Mouse (Mus musculus): ENCODE data around the gene Plpp4. TPM values are rescaled to one million over a fixed set of nuclear protein-coding genes. Genes with fewer than 3 reads are reported as not detected.

The Plpp4 gene
- polyA plus RNA-seq, 1 experiment = not detected

DNA sequence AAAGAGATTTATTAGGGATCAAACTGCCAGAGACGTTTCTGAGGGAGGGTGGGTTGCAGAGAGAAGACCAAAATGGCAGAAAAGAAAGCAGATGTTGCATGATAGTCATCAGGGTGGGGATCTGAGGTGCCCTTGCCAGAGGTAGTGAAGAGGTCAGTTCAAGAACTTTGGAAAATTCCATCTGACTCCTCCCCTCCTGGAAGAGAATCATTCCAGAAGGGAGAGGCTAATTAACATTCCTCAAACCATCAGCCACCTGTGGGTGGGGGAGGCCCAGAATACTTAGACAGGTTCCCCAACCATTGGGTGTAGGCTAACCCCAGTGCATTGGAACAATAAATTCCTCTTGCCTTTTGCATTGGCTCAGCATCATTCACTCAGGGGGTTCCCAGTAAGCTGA, 164.3 kb downstream of the Plpp4 start:
- TF ChIP-seq CTCF (IDR thresholded peaks at IDR 0.05; ENCODE audit: borderline replicate concordance, insufficient read depth, low read length) = no peak
- TF ChIP-seq POLR2A (IDR thresholded peaks at IDR 0.05; ENCODE audit: low read depth, low read length) = no peak
- no peak overlapping the region for H3K4me3 ChIP-seq (ENCODE audit: insufficient read depth, low read length)
- H3K4me1 ChIP-seq (ENCODE audit: control insufficient read depth, insufficient read depth, low read length) = no peaks in the 10 kb centered on the region
- H3K27ac ChIP-seq (ENCODE audit: insufficient read depth, low read length) = no peak overlapping the region

DNA sequence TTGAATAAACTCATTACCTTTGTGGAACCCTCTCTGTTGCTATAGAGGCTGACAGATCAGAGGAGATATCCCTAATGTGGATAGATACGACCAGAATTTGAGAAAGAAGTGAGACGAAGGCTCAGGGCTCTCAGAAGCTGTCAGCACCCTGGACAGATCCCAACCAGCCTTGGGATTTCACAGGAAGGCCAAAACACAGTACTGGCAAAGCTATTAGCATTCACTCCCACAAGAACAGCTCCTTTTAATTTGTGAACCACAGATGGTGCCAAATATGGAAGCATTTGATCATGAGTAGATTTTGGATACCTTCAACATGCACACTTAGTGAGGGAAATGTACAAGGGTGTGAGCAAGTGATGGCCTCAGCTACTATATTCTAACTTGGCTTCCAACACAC, 168.7 kb downstream of the Plpp4 start:
- TF ChIP-seq CTCF (IDR thresholded peaks at IDR 0.05; ENCODE audit: borderline replicate concordance, insufficient read depth, low read length) (no peak), POLR2A (IDR thresholded peaks at IDR 0.05; ENCODE audit: low read depth, low read length) (no peak)
- Histone ChIP-seq H3K27ac (ENCODE audit: insufficient read depth, low read length) (no peak overlapping the region), H3K4me1 (ENCODE audit: control insufficient read depth, insufficient read depth, low read length) (no peaks in the 10 kb centered on the region), H3K4me3 (ENCODE audit: insufficient read depth, low read length) (no peak overlapping the region)

GRCm38 (mm10) chr7:129428794-129429193, 172.0 kb downstream of the Plpp4 start:
- Histone ChIP-seq H3K4me1 (ENCODE audit: control insufficient read depth, insufficient read depth, low read length) (no peaks in the 10 kb centered on the region), H3K27ac (ENCODE audit: insufficient read depth, low read length) (no peak overlapping the region), H3K4me3 (ENCODE audit: insufficient read depth, low read length) (no peak overlapping the region)
- TF ChIP-seq CTCF (IDR thresholded peaks at IDR 0.05; ENCODE audit: borderline replicate concordance, insufficient read depth, low read length) (no peak), POLR2A (IDR thresholded peaks at IDR 0.05; ENCODE audit: low read depth, low read length) (no peak)

DNA sequence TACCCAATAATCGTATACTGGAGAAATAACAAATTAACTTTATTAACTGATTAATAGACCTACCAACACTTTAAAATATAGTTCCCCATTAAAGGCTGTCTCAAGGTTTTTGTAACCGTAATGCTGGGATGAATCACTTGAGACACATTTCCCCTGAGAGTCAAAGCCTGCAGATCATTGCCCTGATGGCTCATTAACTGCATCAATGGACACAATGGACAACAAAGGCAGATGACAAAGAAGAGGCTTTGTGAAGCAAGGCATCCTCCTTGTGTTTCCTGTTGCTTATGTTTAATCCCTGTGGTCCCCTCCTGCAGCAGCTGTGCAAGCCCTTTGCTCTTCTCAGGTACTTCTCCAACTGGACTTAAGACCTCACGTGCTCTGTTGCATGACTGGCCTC, 173.1 kb downstream of the Plpp4 start:
- no peak overlapping the region for H3K4me3 ChIP-seq (ENCODE audit: insufficient read depth, low read length)
- H3K27ac ChIP-seq (ENCODE audit: insufficient read depth, low read length) = no peak overlapping the region
- no peak for TF ChIP-seq POLR2A (IDR thresholded peaks at IDR 0.05; ENCODE audit: low read depth, low read length)
- TF ChIP-seq CTCF (IDR thresholded peaks at IDR 0.05; ENCODE audit: borderline replicate concordance, insufficient read depth, low read length) = no peak
- H3K4me1 ChIP-seq (ENCODE audit: control insufficient read depth, insufficient read depth, low read length) = no peaks in the 10 kb centered on the region

Measured in embryonic fibroblast, embryonic 13.5 days (primary cell).